Mouse (Mus musculus): ENCODE measurements around the gene Drd5. TPM values are rescaled to one million over a fixed set of nuclear protein-coding genes. Genes with fewer than 3 reads are reported as not detected.
A peak's percentile ranks its signal among the peaks of the same experiment; 100 is the strongest.

Gene Drd5
- total RNA-seq, 1 experiment from 2014 or later, result not detected

- peak in 1 of 2 experiments; percentile 27; a peak in 1 of 4 replicates for ATAC-seq (replicated peaks in 1 of 2; ENCODE audit: insufficient read depth in 1 of 2, low FRiP score in 2 of 2, low TSS enrichment in 1 of 2, low read depth in 1 of 2, poor library complexity in 2 of 2, severe bottlenecking in 2 of 2)
Observed at GRCm38 (mm10) chr5:38334582-38334981, 15.4 kb downstream of the Drd5 start.

GRCm38 (mm10) chr5:38343101-38343500 is 23.9 kb downstream of the Drd5 start:
- ATAC-seq (replicated peaks in 1 of 2; ENCODE audit: insufficient read depth in 1 of 2, low FRiP score in 2 of 2, low TSS enrichment in 1 of 2, low read depth in 1 of 2, poor library complexity in 2 of 2, severe bottlenecking in 2 of 2), result no peak

- ATAC-seq (replicated peaks in 1 of 2; ENCODE audit: insufficient read depth in 1 of 2, low FRiP score in 2 of 2, low TSS enrichment in 1 of 2, low read depth in 1 of 2, poor library complexity in 2 of 2, severe bottlenecking in 2 of 2), result peak in 1 of 2 experiments; percentile 32; a peak in 1 of 4 replicates
Observed at GRCm38 (mm10) chr5:38346646-38347432, 27.7 kb downstream of the Drd5 start.

GRCm38 (mm10) chr5:38350351-38350929 is 31.3 kb downstream of the Drd5 start:
- ATAC-seq (replicated peaks in 1 of 2; ENCODE audit: insufficient read depth in 1 of 2, low FRiP score in 2 of 2, low TSS enrichment in 1 of 2, low read depth in 1 of 2, poor library complexity in 2 of 2, severe bottlenecking in 2 of 2), result no peak

GRCm38 (mm10) chr5:38356927-38357326 is 37.8 kb downstream of the Drd5 start:
- ATAC-seq (replicated peaks in 1 of 2; ENCODE audit: insufficient read depth in 1 of 2, low FRiP score in 2 of 2, low TSS enrichment in 1 of 2, low read depth in 1 of 2, poor library complexity in 2 of 2, severe bottlenecking in 2 of 2), result no peak

GRCm38 (mm10) chr5:38359716-38360115 is 40.5 kb downstream of the Drd5 start:
- ATAC-seq (replicated peaks in 1 of 2; ENCODE audit: insufficient read depth in 1 of 2, low FRiP score in 2 of 2, low TSS enrichment in 1 of 2, low read depth in 1 of 2, poor library complexity in 2 of 2, severe bottlenecking in 2 of 2), result no peak

GRCm38 (mm10) chr5:38364396-38364795 is 45.2 kb downstream of the Drd5 start:
- ATAC-seq (replicated peaks in 1 of 2; ENCODE audit: insufficient read depth in 1 of 2, low FRiP score in 2 of 2, low TSS enrichment in 1 of 2, low read depth in 1 of 2, poor library complexity in 2 of 2, severe bottlenecking in 2 of 2), result no peak

GRCm38 (mm10) chr5:38365521-38365920 is 46.4 kb downstream of the Drd5 start:
- ATAC-seq (replicated peaks in 1 of 2; ENCODE audit: insufficient read depth in 1 of 2, low FRiP score in 2 of 2, low TSS enrichment in 1 of 2, low read depth in 1 of 2, poor library complexity in 2 of 2, severe bottlenecking in 2 of 2), result no peak

GRCm38 (mm10) chr5:38366650-38367470 is 47.7 kb downstream of the Drd5 start:
- peak; percentile 50 to 55; a peak in 3 of 4 replicates for ATAC-seq (replicated peaks in 1 of 2; ENCODE audit: insufficient read depth in 1 of 2, low FRiP score in 2 of 2, low TSS enrichment in 1 of 2, low read depth in 1 of 2, poor library complexity in 2 of 2, severe bottlenecking in 2 of 2)

GRCm38 (mm10) chr5:38371308-38371707 is 52.1 kb downstream of the Drd5 start:
- no peak for ATAC-seq (replicated peaks in 1 of 2; ENCODE audit: insufficient read depth in 1 of 2, low FRiP score in 2 of 2, low TSS enrichment in 1 of 2, low read depth in 1 of 2, poor library complexity in 2 of 2, severe bottlenecking in 2 of 2)

Other genes with a start within 250 kb of the Drd5 start
- gene Nsg1, start 159.5 kb upstream of the Drd5 start, total RNA-seq (2017), result 8.4 and 16.8 TPM in 2 replicates
- 9.4 and 12.1 TPM in 2 replicates for gene Zbtb49, start 98.9 kb upstream of the Drd5 start, total RNA-seq (2017)
- 78.9 and 93.0 TPM in 2 replicates for gene Lyar, start 98.9 kb upstream of the Drd5 start, total RNA-seq (2017)
- 28.4 and 40.1 TPM in 2 replicates for gene Tmem128, start 59.2 kb upstream of the Drd5 start, total RNA-seq (2017)
- gene Otop1, start 43.4 kb upstream of the Drd5 start, total RNA-seq (2017), result not detected in 2 replicates
- gene Slc2a9, start 183.8 kb downstream of the Drd5 start, total RNA-seq (2017), result 6.7 and 10.2 TPM in 2 replicates
- gene Wdr1, start 243.9 kb downstream of the Drd5 start, total RNA-seq (2017), result 175 and 185 TPM in 2 replicates